Mouse (Mus musculus) lung, postnatal 4 days (tissue): ENCODE data around the gene Stx8.

ENCODE experiments used
- DNase-seq, 2 experiments: peaks; one replicate each; pipeline ENCODE4 v3.0.0; 2021

Gene Stx8

GRCm38 (mm10) chr11:67983564-67983963 lies 17.6 kb downstream of the Stx8 start:
- no peak for DNase-seq

- no peak for DNase-seq
These were observed 25.2 kb downstream of the Stx8 start for GRCm38 (mm10) chr11:67991240-67991639.

GRCm38 (mm10) chr11:67995965-67996364 lies 30.0 kb downstream of the Stx8 start:
- no peak for DNase-seq

GRCm38 (mm10) chr11:67998905-67999304 lies 32.9 kb downstream of the Stx8 start:
- DNase-seq, result no peak

GRCm38 (mm10) chr11:67999629-68000028 lies 33.6 kb downstream of the Stx8 start:
- no peak for DNase-seq

GRCm38 (mm10) chr11:68004191-68004590 lies 38.2 kb downstream of the Stx8 start:
- DNase-seq, result peak; percentile 49 to 79

- no peak for DNase-seq
These were observed 40.3 kb downstream of the Stx8 start for GRCm38 (mm10) chr11:68006216-68006789.

GRCm38 (mm10) chr11:68007645-68008044 lies 41.7 kb downstream of the Stx8 start:
- DNase-seq, result no peak

GRCm38 (mm10) chr11:68009377-68009776 lies 43.4 kb downstream of the Stx8 start:
- DNase-seq, result no peak

GRCm38 (mm10) chr11:68012207-68012606 lies 46.2 kb downstream of the Stx8 start:
- DNase-seq, result no peak

- DNase-seq, result no peak
These were observed 52.2 kb downstream of the Stx8 start for GRCm38 (mm10) chr11:68018191-68018590.

- no peak for DNase-seq
These were observed 53.2 kb downstream of the Stx8 start for GRCm38 (mm10) chr11:68019156-68019555.

- DNase-seq, result no peak
These were observed 56.0 kb downstream of the Stx8 start for GRCm38 (mm10) chr11:68021976-68022375.

GRCm38 (mm10) chr11:68022895-68023294 lies 56.9 kb downstream of the Stx8 start:
- peak; percentile 38 to 64 for DNase-seq

- DNase-seq, result no peak
These were observed 57.9 kb downstream of the Stx8 start for GRCm38 (mm10) chr11:68023811-68024369.

GRCm38 (mm10) chr11:68026590-68026989 lies 60.6 kb downstream of the Stx8 start:
- no peak for DNase-seq

GRCm38 (mm10) chr11:68029079-68029478 lies 63.1 kb downstream of the Stx8 start:
- DNase-seq, result no peak

- no peak for DNase-seq
These were observed 63.9 kb downstream of the Stx8 start for GRCm38 (mm10) chr11:68029871-68030270.

GRCm38 (mm10) chr11:68030771-68031170 lies 64.8 kb downstream of the Stx8 start:
- DNase-seq, result peak in 1 of 2 experiments; percentile 43

GRCm38 (mm10) chr11:68032448-68032847 lies 66.5 kb downstream of the Stx8 start:
- no peak for DNase-seq

- no peak for DNase-seq
These were observed 67.4 kb downstream of the Stx8 start for GRCm38 (mm10) chr11:68033331-68033926.

GRCm38 (mm10) chr11:68034422-68034821 lies 68.4 kb downstream of the Stx8 start:
- no peak for DNase-seq

GRCm38 (mm10) chr11:68035303-68035891 lies 69.4 kb downstream of the Stx8 start:
- no peak for DNase-seq
